Mouse (Mus musculus) ES-E14 (cell line): ENCODE measurements around the gene Nfam1.

Experiments
- HCFC1 ChIP-seq: IDR thresholded peaks from 2 replicates; pipeline ENCODE4 v1.6.1; 2012; ENCODE audit warnings: low read length, inconsistent platforms, borderline replicate concordance; ENCODE audit not compliant: insufficient read depth
- MAFK ChIP-seq: IDR thresholded peaks from 2 replicates; pipeline ENCODE4 v1.6.1; 2014; ENCODE audit warnings: mild to moderate bottlenecking, low read depth, low read length, inconsistent platforms; ENCODE audit not compliant: insufficient read depth

DNA sequence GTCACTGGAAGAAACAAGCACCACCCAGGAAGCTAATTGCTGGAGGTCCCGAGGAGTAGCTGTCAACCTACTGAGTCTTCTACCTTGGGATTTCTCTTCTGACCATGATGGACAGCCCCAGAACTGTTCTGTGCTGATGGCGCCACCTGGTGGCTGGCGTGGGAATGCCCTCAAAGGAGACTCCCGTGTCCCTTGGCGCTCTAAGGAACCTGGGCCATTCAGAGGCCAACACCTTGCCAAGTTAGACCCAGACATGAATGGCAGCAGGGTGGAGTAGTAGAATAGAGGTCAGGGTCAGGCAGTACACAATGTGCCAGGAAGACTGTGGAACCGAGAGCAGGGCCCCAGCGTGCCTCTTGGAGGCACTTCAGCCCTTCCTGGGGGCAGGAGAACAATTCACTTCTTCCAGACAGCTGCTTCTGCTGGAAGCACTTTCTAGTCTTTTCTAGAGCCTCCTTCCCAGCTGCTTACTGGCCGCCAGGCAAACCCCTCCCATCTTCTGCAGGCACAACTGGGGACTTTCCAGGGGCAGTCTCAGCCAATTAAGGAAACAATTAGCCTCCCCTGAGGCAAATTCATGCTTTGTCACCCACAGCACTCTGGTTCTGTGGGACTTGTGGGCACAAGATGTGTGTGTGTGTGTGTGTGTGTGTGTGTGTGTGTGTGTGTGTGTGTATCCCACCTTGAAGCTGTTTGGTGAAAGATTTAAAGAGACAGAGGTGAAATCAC, 4.8 kb upstream of the Nfam1 start:
- TF ChIP-seq HCFC1 (0 out of 2 replicates have a peak, but pooled peaks have one; percentile 11), MAFK (no peak)
